Mouse (Mus musculus): Measurements from ENCODE around the gene Inmt. TPM values are rescaled to one million over a fixed set of nuclear protein-coding genes. Genes with fewer than 3 reads are reported as not detected.

Inmt gene
- total and polyA plus RNA-seq, 3 experiments, result not detected

- no peak for TF ChIP-seq POLR2AphosphoS2 (IDR thresholded peaks at IDR 0.05; ENCODE audit: low read depth, low read length)
- no peak for TF ChIP-seq PAX5 (IDR thresholded peaks at IDR 0.05; ENCODE audit: low read length)
- peak; percentile 49 for DNase-seq (ENCODE audit: extremely low read depth)
- Histone ChIP-seq H3K9ac (ENCODE audit: insufficient read depth, low read depth) (no peak overlapping the region), H3K4me3 (replicated peaks in 1 of 3; ENCODE audit: low read depth in 2 of 3, low read length in 2 of 3, poor library complexity in 1 of 3) (no peak overlapping the region), H3K9me3 (replicated peaks; ENCODE audit: low read length) (peaks cover 16% of the 10 kb centered on the region), H3K27me3 (replicated peaks) (peaks cover 4% of the 10 kb centered on the region), H3K36me3 (replicated peaks in 1 of 2; ENCODE audit: control insufficient read depth in 1 of 2, insufficient read depth in 1 of 2, low read length in 1 of 2) (no peaks in the 10 kb centered on the region), H3K4me1 (ENCODE audit: control insufficient read depth in 1 of 2, insufficient read depth in 2 of 2) (peaks cover 16 to 59% of the 10 kb centered on the region in 2 experiments), H3K27ac (ENCODE audit: insufficient read depth, low read depth) (no peak overlapping the region), H3K4me2 (ENCODE audit: insufficient read depth, low read depth, poor library complexity, severe bottlenecking) (no peak overlapping the region), H3K79me2 (replicated peaks; ENCODE audit: control insufficient read depth, extremely low read depth, insufficient read depth, poor library complexity, severe bottlenecking) (no peaks in the 10 kb centered on the region)
- dilution Hi-C loops (cut with MboI; ENCODE audit: extremely low pct_ligation_motif_present, extremely low pct_unique_long_range_greater_than_20kb, low sequenced_read_pairs), result no loop called here
- in situ Hi-C loops (cut with MboI; ENCODE audit: low pct_ligation_motif_present, low pct_unique_long_range_greater_than_20kb, low sequenced_read_pairs), result no loop called here
Observed at GRCm38 (mm10) chr6:55146138-55146537, 28.7 kb downstream of the Inmt start.

GRCm38 (mm10) chr6:55145285-55145684, 29.6 kb downstream of the Inmt start:
- Histone ChIP-seq H3K4me1 (ENCODE audit: control insufficient read depth in 1 of 2, insufficient read depth in 2 of 2) (peaks cover 16 to 53% of the 10 kb centered on the region in 2 experiments), H3K79me2 (replicated peaks; ENCODE audit: control insufficient read depth, extremely low read depth, insufficient read depth, poor library complexity, severe bottlenecking) (no peaks in the 10 kb centered on the region), H3K27me3 (replicated peaks) (peaks cover 4% of the 10 kb centered on the region), H3K4me3 (replicated peaks in 1 of 3; ENCODE audit: low read depth in 2 of 3, low read length in 2 of 3, poor library complexity in 1 of 3) (no peak overlapping the region), H3K9me3 (replicated peaks; ENCODE audit: low read length) (peaks cover 16% of the 10 kb centered on the region), H3K27ac (ENCODE audit: insufficient read depth, low read depth) (no peak overlapping the region), H3K36me3 (replicated peaks in 1 of 2; ENCODE audit: control insufficient read depth in 1 of 2, insufficient read depth in 1 of 2, low read length in 1 of 2) (no peaks in the 10 kb centered on the region), H3K9ac (ENCODE audit: insufficient read depth, low read depth) (no peak overlapping the region), H3K4me2 (ENCODE audit: insufficient read depth, low read depth, poor library complexity, severe bottlenecking) (peak overlapping the region; percentile 39; the same call in 1 of the 2 replicates)
- DNase-seq (ENCODE audit: extremely low read depth), result peak; percentile 95
- in situ Hi-C loops (cut with MboI; ENCODE audit: low pct_ligation_motif_present, low pct_unique_long_range_greater_than_20kb, low sequenced_read_pairs) (no loop called here), dilution Hi-C loops (cut with MboI; ENCODE audit: extremely low pct_ligation_motif_present, extremely low pct_unique_long_range_greater_than_20kb, low sequenced_read_pairs) (no loop called here)
- TF ChIP-seq SIN3A (IDR thresholded peaks at IDR 0.05; ENCODE audit: low read length) (no peak; the same call in 1 of the 2 replicates), USF1 (IDR thresholded peaks at IDR 0.05; ENCODE audit: low read depth, low read length) (no peak), ETS1 (conservative IDR thresholded peaks at IDR 0.05; ENCODE audit: low read depth, low read length) (peak; percentile 85), SMC3 (IDR thresholded peaks at IDR 0.05; ENCODE audit: low read depth, low read length) (no peak), MAZ (IDR thresholded peaks at IDR 0.05; ENCODE audit: low read depth, low read length) (no peak), MXI1 (IDR thresholded peaks at IDR 0.05; ENCODE audit: low read depth, low read length) (no peak), EP300 (IDR thresholded peaks at IDR 0.05; ENCODE audit: low read length) (peak; percentile 90), GABPA (IDR thresholded peaks at IDR 0.05; ENCODE audit: insufficient replicate concordance, low read depth, low read length) (no peak), JUN (IDR thresholded peaks at IDR 0.05; ENCODE audit: insufficient read depth, low read depth, low read length) (no peak), KAT2A (IDR thresholded peaks at IDR 0.05; ENCODE audit: insufficient replicate concordance, low read length) (no peak), USF2 (conservative IDR thresholded peaks at IDR 0.05; ENCODE audit: low read depth, low read length) (no peak), POLR2AphosphoS2 (IDR thresholded peaks at IDR 0.05; ENCODE audit: low read depth, low read length) (no peak), TCF12 (IDR thresholded peaks at IDR 0.05; ENCODE audit: low read depth, low read length) (peak; percentile 25; the same call in 1 of the 2 replicates), ZNF384 (IDR thresholded peaks at IDR 0.05; ENCODE audit: low read depth, low read length) (no peak), UBTF (IDR thresholded peaks at IDR 0.05; ENCODE audit: low read depth, low read length) (no peak), RCOR1 (conservative IDR thresholded peaks at IDR 0.05; ENCODE audit: low read depth, low read length) (no peak), ZKSCAN1 (IDR thresholded peaks at IDR 0.05; ENCODE audit: borderline replicate concordance, low read depth, low read length) (no peak), NRF1 (IDR thresholded peaks at IDR 0.05; ENCODE audit: low read depth, low read length) (no peak), ZMIZ1 (IDR thresholded peaks at IDR 0.05; ENCODE audit: low read depth, low read length) (no peak), MAX (IDR thresholded peaks at IDR 0.05; ENCODE audit: low read length) (no peak), E2F4 (IDR thresholded peaks at IDR 0.05; ENCODE audit: insufficient replicate concordance, low read depth, low read length) (no peak), ELF1 (IDR thresholded peaks at IDR 0.05; ENCODE audit: low read depth, low read length) (no peak), TBP (conservative IDR thresholded peaks at IDR 0.05; ENCODE audit: low read depth, low read length) (no peak), HCFC1 (IDR thresholded peaks at IDR 0.05; ENCODE audit: low read depth, low read length) (no peak), PAX5 (IDR thresholded peaks at IDR 0.05; ENCODE audit: low read length) (no peak), MYC (IDR thresholded peaks at IDR 0.05; ENCODE audit: low read depth, low read length) (no peak), CTCF (conservative IDR thresholded peaks at IDR 0.05 in 1 of 2, IDR thresholded peaks at IDR 0.05 in 1 of 2; ENCODE audit: low read depth in 2 of 2, low read length in 2 of 2) (no peak), NELFE (IDR thresholded peaks at IDR 0.05; ENCODE audit: low read depth, low read length) (no peak), JUND (conservative IDR thresholded peaks at IDR 0.05; ENCODE audit: low read depth, low read length) (no peak), POLR2A (IDR thresholded peaks at IDR 0.05; ENCODE audit: low read depth, low read length) (no peak), BHLHE40 (IDR thresholded peaks at IDR 0.05; ENCODE audit: low read depth, low read length) (peak; percentile 74), ZC3H11A (IDR thresholded peaks at IDR 0.05; ENCODE audit: low read depth, low read length) (no peak), RAD21 (IDR thresholded peaks at IDR 0.05; ENCODE audit: low read depth, low read length) (no peak), CHD1 (IDR thresholded peaks at IDR 0.05; ENCODE audit: low read depth, low read length) (no peak)

Data from CH12.LX (cell line).